ENCODE assay signal across 20 mouse cellular contexts in the genomic region with DNA sequence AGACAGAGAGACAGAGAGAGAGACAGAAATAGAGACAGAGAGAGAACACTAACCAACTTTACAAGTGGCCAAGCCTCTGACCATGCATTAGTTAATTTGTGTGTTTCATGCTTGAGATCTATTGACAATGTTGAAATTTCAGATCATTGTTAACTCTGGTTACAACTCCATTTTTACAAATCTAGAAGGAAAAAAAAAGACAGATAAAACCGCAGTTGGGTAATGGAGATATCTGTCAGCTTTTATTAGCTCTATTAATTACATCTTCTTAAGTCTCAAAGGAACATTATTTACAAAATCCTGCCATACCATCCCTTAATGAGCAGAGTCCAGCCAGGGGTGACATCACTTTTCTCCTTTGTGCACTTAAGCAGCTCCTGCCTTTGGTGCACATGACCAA. TPM values are rescaled to one million over a fixed set of nuclear protein-coding genes. Genes with fewer than 3 reads are reported as not detected.
DNase-seq lines count a peak whose midpoint lies in the region; ATAC-seq and TF ChIP-seq lines count a peak whose summit lies in the region.
"Had no signal": no experiment of that assay in that cellular context is flagged by ENCODE, and none has a peak within 500 bp of the region (broad histone marks: within the 10 kb centered on the region; RNA-seq: fewer than 3 reads in every experiment).

Gene Olfr325, plus strand, starts transcription at position 301 of the 400 bp plus-strand sequence.

- H3K4me3 ChIP-seq in midbrain, embryonic 11.5 days (ENCODE audit: low read depth, low read length) = no peak within 1 kb of the TSS
- no peak within 1 kb of the TSS for H3K4me3 ChIP-seq in midbrain, embryonic 10.5 days

- DNase-seq in midbrain, embryonic 11.5 days (ENCODE audit: low spot score, missing footprints) = peak; percentile 17
- DNase-seq in midbrain, embryonic 10.5 days (ENCODE audit: low spot score) = no peak
- peak; percentile 24 for DNase-seq in brain, embryonic 14.5 days (ENCODE audit: low read depth)
- DNase-seq in urinary bladder, adult 18-20 months (ENCODE audit: low spot score in 2 of 2) = no peak
- DNase-seq: adrenal gland, adult 2 months; adrenal gland, adult 8-10 months; adrenal gland, postnatal 10 days; adrenal gland, postnatal 14 days; adrenal gland, postnatal 25 days; adrenal gland, postnatal 36 days; B cell, adult 2 months; cerebellum, adult 11 months; cerebellum, adult 11-12 months; cerebellum, adult 18-20 months; cerebellum, adult 2 months had no signal

- no peak for TF ChIP-seq CTCF in brain, embryonic 14.5 days (IDR thresholded peaks at IDR 0.05; ENCODE audit: borderline replicate concordance, extremely low read depth, insufficient read depth, insufficient read length)

- no peak within 1 kb of the TSS for H3K9ac ChIP-seq in midbrain, embryonic 11.5 days (ENCODE audit: low read length)

- ATAC-seq in midbrain, embryonic 11.5 days (ENCODE audit: low FRiP score) = no peak
- ATAC-seq: activated CD4-positive, CD25-positive, alpha-beta regulatory T cell, adult 4 months; CD4-positive, CD25-positive, alpha-beta regulatory T cell, adult 4 months; Patski had no signal

- TF ChIP-seq POLR2A in brain, embryonic 14.5 days (IDR thresholded peaks at IDR 0.05; ENCODE audit: borderline replicate concordance, extremely low read depth, insufficient read depth, insufficient read length, poor library complexity, severe bottlenecking) = no peak

- no peaks in the 10 kb centered on the region for H3K27me3 ChIP-seq in midbrain, embryonic 11.5 days (ENCODE audit: control insufficient read depth, insufficient read depth, low read length)
- no peaks in the 10 kb centered on the region for H3K27me3 ChIP-seq in midbrain, embryonic 10.5 days (ENCODE audit: low read depth, poor library complexity, severe bottlenecking)
- H3K27me3 ChIP-seq: Patski had no signal

- H3K4me1 ChIP-seq in midbrain, embryonic 11.5 days (ENCODE audit: control insufficient read depth, insufficient read depth, low read length) = no peaks in the 10 kb centered on the region
- no peaks in the 10 kb centered on the region for H3K4me1 ChIP-seq in midbrain, embryonic 10.5 days

- H3K9me3 ChIP-seq in midbrain, embryonic 11.5 days (ENCODE audit: control insufficient read depth, low read length) = no peaks in the 10 kb centered on the region
- no peaks in the 10 kb centered on the region for H3K9me3 ChIP-seq in midbrain, embryonic 10.5 days (replicated peaks)
- H3K9me3 ChIP-seq: G1E had no signal

- 84% methylated on average over 1 of the region's 1 CpGs for WGBS in midbrain, embryonic 11.5 days
- 88% methylated on average over 1 of the region's 1 CpGs for WGBS in midbrain, embryonic 10.5 days

- no peak within 1 kb of the TSS for H3K4me2 ChIP-seq in midbrain, embryonic 11.5 days

- H3K27ac ChIP-seq in midbrain, embryonic 11.5 days (ENCODE audit: low read depth, low read length) = no peak within 1 kb of the TSS
- no peak within 1 kb of the TSS for H3K27ac ChIP-seq in midbrain, embryonic 10.5 days (replicated peaks)

- no peaks in the 10 kb centered on the region for H3K36me3 ChIP-seq in midbrain, embryonic 11.5 days (ENCODE audit: control insufficient read depth, insufficient read depth, low read length)
- no peaks in the 10 kb centered on the region for H3K36me3 ChIP-seq in midbrain, embryonic 10.5 days
- H3K36me3 ChIP-seq: G1E had no signal

RNA-seq across cellular contexts. Expression of gene Olfr325, which starts in this region (rescaled TPM):
- not detected in 2 replicates for polyA plus RNA-seq in midbrain, embryonic 11.5 days (2014; fragmentation: Nextera tagmentation; extraction: Ambion mirVana)
- not detected in 2 replicates for polyA plus RNA-seq in midbrain, embryonic 10.5 days (2016; fragmentation: Nextera tagmentation; extraction: Ambion mirVana)
- not detected in 2 replicates for polyA plus RNA-seq in brain, embryonic 14.5 days (2012; rRNA removed)
- polyA plus RNA-seq: activated CD4-positive, CD25-positive, alpha-beta regulatory T cell, adult 4 months; adrenal gland, adult 2 months; C2C12; CD4-positive, CD25-positive, alpha-beta regulatory T cell, adult 4 months; cerebellum, adult 2 months; G1E; Patski had no signal

Comparison
In these comparisons a context has a peak if more than half of its experiments do, and no peak if none do; other contexts are left out.
1. Peak in DNase-seq in midbrain, embryonic 11.5 days; RNA of the gene not detected or under 1 TPM.
2. Peak in DNase-seq in brain, embryonic 14.5 days; RNA of the gene not detected or under 1 TPM.